Mouse (Mus musculus) gastrocnemius, postnatal 4 days (tissue): ENCODE results near the gene Neurod4. TPM values are rescaled to one million over a fixed set of nuclear protein-coding genes. Genes with fewer than 3 reads are reported as not detected.

Experiments used
- DNase-seq, 2 experiments: peaks; one replicate each; pipeline ENCODE4 v3.0.0; 2021 to 2022; ENCODE audit warnings: low spot score in 2 of 2, mixed read lengths in 2 of 2
- total RNA-seq, 2 experiments: library from RNA; stranded (reverse); gene quantifications; 2 replicates each; pipeline ENCODE4 v1.2.3; 2021

Gene Neurod4
- total RNA-seq, 2 experiments from 2014 or later, result not detected

- DNase-seq, result no peak
Measured at GRCm38 (mm10) chr10:130238318-130239209, 41.5 kb downstream of the Neurod4 start.

GRCm38 (mm10) chr10:130234576-130234975 lies 45.5 kb downstream of the Neurod4 start:
- no peak for DNase-seq

GRCm38 (mm10) chr10:130232117-130232516 lies 47.9 kb downstream of the Neurod4 start:
- DNase-seq, result no peak

- DNase-seq, result no peak
Measured at GRCm38 (mm10) chr10:130229584-130229983, 50.5 kb downstream of the Neurod4 start.

- peak in 1 of 2 experiments; percentile 22 for DNase-seq
Measured at GRCm38 (mm10) chr10:130228246-130228645, 51.8 kb downstream of the Neurod4 start.

- no peak for DNase-seq
Measured at GRCm38 (mm10) chr10:130225034-130225433, 55.0 kb downstream of the Neurod4 start.

Other genes starting within 250 kb of the Neurod4 start
- not detected for gene Olfr821, start 249.9 kb downstream of the Neurod4 start, total RNA-seq
- gene Olfr822, start 209.0 kb downstream of the Neurod4 start, total RNA-seq, result not detected
- gene Olfr823, start 164.9 kb downstream of the Neurod4 start, total RNA-seq, result not detected
- not detected for gene Olfr824, start 150.2 kb downstream of the Neurod4 start, total RNA-seq
- gene Olfr825, start 113.5 kb downstream of the Neurod4 start, total RNA-seq, result not detected
- not detected for gene Olfr826, start 96.1 kb downstream of the Neurod4 start, total RNA-seq
- gene Olfr827, start 65.8 kb downstream of the Neurod4 start, total RNA-seq, result not detected
- 1 to 10 TPM; 1.7 to 2.3 TPM for gene Tespa1, start 42.6 kb upstream of the Neurod4 start, total RNA-seq
- gene Vmn2r84, start 114.1 kb upstream of the Neurod4 start, total RNA-seq, result not detected
- gene Vmn2r85, start 149.5 kb upstream of the Neurod4 start, total RNA-seq, result not detected
- gene Vmn2r86, start 175.8 kb upstream of the Neurod4 start, total RNA-seq, result not detected
- not detected for gene Vmn2r87, start 217.2 kb upstream of the Neurod4 start, total RNA-seq